Mouse (Mus musculus): Measurements from ENCODE around the gene Rc3h2.
A peak's percentile ranks its signal among the peaks of the same experiment; 100 is the strongest.

The Rc3h2 gene

DNA sequence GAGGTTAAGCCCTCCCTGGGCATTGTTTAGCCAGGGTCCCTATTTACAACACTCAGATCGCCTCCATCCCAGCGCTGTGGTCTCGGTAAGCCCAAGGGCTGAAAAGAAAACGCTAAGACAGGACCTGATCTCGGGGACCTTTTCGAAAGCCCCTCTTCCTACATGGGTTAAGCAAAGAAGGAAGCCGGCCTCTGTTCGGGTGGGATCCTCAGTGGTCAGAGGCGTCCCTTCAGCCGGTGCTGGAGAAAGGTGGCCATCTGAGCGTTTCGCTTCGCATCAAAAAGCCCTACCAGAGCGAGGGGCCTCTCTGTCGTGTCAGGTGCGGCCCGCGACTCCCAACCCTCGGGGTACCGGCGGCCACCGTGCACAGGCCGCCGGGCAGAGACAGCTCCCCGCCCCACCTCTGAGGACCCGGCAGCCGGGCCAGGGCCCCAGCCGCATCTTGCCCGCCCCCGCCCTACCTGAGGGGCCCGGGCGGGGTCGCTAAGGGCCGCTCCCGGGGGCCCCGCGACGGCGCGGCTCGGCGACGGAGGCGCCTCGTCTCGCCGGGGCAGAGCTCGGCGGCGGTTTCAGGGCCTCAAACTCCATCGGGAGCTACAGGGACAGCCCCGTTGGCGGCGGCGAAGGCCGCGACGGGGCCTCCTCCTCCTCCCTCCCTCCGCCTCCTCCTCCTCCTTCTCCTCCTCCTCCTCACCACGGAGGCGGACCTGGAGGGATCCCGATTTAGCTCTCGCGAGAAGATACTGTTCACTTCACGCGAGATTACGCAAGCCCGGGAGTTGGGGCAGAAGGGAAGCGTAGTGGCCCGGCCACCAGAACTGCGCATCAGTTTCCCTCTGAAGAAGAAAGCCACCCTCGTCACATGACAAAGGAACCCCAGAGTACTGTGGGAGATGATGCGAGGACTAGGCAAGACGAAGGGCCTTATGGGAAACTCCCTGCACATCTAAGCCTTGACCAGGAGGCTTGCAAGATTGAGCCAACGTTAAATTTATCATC, at the start of gene Rc3h2:
Gene Rc3h2 (minus strand): TSS at position 598 of the 999 bp plus-strand sequence.
- peak; percentile 89 for DNase-seq (ENCODE audit: low spot score)

DNA sequence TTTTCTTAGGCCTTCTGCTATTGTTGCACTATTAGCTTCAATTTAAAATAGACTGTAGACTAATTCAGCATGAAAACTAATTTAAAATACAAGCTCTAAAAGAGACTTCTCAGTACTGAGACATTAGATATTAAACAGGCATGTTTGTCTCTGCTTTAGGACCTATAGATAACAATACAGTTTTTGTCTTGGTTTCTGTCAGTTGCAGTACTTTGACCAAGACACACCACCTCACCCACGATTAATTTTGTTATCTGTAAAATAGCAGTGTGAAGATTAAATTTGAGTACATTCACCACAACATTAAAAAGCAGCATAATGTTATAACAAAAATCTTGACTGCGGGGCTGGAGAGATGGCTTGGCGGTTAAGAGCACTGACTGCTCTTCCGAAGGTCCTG, 43.6 kb upstream of the Rc3h2 start:
- DNase-seq (ENCODE audit: low spot score): no peak

DNA sequence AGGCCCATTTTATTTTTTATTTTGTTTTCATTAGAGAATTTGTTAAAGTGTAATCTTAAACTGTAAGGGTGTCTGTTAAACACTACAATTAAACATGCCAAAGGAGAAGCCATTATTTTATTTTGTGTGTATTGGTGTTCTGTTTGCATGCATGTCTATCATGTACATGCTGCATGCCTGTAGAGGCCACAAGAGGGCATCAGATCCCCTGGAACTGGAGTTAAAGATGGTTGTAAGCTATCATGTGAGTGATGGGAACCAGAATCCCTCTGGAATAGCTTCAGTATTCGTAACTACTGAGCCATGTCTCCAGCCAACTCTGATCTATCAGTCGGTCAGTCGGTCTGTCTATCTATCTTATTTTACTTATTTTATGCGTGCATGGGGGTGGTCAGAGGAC, 38.0 kb upstream of the Rc3h2 start:
- DNase-seq (ENCODE audit: low spot score): no peak

DNA sequence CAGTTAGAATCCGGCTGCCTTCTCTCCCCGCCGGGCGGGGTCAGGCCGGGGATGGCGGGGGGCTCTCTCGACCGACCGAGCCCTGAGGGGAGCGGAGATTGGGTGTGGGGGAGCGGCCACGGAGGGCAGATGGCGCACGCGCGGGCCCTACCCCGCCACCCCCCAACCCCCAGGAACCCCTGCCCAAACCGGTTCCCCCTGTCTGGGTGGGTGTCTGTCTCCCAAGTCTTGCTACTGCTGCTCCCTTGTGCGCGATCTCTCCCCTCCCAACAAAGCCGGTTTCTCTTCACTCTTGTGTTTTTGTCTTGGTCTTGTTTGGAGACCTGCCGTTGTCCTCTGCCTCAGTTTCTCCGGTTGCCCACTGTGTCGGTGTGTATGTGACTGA, 29.7 kb upstream of the Rc3h2 start:
- no peak for DNase-seq (ENCODE audit: low spot score)

DNA sequence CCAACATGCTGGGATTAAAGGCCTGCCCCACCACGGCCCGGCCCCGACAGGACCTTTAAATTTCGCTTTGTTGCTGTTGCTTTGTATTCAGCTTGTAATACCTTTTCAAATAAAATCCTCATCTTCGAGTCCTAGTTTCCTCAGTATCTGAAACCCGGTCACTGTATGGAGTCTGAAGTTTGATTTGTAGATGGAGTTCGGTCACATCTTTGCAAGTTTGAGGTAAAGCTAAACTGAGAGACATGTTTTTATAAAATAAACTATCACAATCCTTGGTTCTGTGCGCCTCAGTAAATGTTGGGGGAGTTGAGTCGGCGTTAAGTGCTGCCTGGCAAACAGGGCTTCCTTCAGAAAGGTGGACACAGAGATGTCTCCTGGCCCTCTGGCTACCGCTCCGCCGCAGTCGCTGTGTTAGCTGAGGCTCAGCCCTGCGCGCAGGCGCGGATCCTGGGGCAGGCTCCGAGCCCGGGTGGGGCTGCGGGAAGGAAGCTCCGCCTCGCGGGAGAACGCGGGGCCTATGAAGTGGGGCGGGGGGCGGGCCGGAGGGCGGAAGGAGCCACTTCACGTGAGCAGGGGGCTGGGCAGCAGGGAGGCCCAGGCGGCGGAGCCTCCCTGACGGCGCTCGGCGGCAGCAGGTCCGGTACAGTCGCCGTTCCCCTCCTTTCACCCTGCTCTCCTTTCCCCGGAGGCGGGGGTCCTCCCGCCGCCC, 29.1 kb upstream of the Rc3h2 start:
- DNase-seq (ENCODE audit: low spot score): peak; percentile 94

DNA sequence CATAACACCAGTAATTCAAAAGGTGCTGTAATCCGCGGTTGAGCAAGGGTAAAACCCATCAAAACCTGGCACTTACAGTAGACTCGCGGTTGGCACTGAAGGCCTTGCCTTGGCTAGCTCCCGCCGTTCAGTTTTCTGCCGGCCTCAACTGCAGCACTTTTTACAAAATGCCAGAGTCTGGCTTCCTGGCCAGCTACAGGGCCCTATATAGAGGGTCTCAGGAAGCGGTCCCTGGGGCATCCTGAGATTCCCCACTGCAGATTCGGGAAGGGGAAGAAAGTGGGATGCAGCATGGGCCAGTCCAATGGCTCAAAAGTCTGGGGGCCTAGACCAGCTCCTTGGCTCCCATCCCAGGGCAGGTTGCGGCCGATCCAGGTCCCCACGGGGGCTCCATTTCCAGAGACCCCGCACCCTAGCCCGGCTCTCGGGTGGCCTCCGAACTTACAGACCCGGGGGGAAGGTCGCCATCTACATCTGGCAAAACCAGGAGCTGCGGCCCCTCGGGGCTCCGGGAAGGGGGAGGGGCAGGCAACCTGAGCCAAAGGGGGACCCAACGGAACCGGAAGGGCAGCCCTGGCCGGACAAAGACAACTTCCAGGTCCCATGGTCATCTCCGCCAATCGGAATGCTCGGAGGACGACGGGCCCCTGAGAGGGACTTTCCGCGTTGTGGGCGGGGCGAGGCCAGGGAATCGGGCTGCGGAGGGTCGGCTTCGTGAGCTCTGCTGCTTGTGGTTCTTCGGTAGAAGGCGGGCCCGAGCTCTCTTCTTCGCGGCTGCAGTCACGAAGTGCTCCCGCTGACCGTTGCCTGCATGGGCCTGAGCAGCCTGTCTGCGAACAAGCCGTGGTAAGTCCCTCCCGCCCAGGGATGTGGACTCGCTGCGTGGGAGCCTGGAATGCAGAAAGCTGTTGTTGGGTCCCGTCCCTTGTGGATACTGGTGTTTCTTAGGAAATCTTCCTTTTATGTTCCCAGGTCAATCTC, 20.2 kb upstream of the Rc3h2 start, which contains the start of the genes Zbtb26, Zbtb6 and Rabgap1:
Gene Zbtb26 (minus strand): TSS at position 525 of the 981 bp plus-strand sequence.
Gene Zbtb6 (minus strand): TSS at position 561 of the 981 bp plus-strand sequence.
Gene Rabgap1 (plus strand): TSS at position 669 of the 981 bp plus-strand sequence.
- peak; percentile 95 for DNase-seq (ENCODE audit: low spot score)

DNA sequence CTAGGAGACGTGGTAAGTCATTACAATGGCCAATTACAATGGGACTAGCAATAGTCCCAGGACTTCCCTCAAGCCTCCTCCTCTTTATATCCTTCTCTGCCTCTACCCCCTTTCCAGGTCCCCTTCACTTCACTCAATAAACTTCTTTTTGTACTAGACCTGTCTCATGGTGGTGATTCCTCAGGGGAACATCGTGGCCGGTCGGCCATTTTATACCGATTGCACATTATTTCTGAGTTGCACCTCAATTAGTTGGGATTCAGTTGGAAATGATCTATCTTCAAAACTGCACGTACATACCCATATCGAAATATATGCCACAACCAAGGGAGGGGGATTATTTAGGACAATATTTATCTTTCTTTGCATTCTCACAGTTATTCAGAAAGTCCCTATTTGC, 8.9 kb upstream of the Rc3h2 start:
- no peak for DNase-seq (ENCODE audit: low spot score)

DNA sequence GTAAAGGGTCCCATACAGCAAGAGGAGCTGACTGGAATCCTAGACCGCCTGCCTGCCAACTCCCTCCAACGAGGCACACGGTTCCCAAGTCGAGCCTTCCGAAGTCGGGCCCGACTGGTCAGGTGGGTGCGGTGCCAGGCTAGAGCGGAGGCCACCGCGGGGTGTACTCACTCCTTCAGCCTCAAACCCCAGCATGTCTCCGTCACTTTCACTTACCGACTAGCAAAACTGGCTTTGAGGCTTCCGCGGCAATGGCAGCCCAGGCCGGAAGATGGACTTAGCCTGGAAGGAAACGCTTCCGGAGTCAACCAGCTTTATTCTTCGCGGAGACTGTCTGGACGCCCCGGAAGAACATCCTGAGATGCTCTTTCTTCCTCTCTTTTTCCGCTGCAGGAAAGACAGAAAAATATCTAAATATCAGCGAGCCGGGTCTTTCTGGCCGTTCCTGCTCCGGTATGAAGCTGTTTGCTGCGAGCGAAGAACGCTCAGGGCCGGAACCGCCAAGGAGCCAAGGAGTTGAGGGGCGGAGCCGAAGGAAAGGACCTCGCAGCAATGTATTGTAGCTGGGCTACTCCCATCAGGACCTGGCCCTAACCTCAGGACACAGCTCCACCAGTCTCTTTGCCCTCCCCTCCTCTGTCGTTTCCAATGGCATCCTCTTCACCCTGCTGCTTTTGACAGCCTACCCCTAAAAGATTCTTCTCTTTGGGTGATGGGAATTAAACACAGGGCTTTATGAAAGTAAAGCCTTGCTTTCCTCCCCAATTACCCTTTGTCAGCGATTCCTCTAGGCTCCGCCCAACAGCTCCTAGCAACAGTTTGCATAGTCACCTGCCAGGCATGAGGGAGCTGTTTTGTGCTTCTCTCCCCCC, 8.1 kb upstream of the Rc3h2 start:
- peak; percentile 73 for DNase-seq (ENCODE audit: low spot score)

DNA sequence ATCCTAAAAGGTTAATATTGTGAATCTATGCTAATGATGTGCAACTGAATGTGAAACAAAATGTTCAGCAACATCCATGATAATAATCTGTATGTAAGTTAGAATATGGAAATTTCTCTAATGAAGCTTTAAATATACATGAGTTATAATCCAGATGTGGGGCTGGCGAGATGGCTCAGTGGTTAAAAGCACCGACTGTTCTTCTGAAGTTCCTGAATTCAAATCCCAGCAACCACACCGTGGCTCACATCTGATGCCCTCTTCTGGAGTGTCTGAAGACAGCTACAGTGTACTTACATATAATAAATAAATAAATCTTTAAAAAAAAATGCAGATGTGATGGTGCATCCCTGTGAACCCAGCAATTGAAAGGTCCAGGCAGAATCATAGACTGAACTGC, 968 bp upstream of the Rc3h2 start:
- no peak for DNase-seq (ENCODE audit: low spot score)

DNA sequence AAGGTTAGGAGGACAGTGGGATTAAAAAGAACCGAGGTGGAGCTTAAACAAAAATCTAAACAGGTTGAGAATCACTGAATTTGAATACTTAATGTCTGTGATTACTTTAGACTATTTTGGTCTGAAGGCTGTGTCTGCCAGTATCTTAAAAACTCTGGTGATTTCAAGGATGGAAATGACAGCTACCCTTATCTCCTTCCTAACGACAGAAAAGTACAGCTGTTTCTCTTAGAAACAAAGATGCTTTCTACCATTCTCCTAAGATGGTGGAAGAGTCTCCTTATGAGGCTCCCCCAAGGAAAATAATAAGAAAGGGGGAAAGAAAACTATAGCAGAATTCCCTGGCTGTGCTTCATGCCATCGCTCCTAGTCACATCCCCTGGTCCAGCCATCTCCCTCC, 800 bp downstream of the Rc3h2 start:
- no peak for DNase-seq (ENCODE audit: low spot score)

DNA sequence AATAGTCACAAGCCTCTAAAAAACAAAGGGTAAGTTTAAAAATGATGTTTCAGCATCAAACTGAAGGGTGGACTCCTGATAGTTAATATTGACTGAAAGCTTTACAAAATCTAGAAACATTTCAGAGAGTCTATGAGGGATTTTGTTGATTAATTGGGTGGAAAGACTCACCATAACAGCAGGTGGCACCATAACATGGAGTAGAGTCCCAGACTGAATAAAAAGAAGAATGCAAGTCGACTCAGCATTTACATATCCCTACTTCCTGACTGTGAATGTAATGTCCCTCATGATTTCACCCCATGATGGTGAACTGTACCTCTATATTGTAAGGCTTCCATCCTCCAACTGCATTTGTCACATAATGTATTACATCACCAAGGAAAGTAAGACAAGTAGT, 27.2 kb downstream of the Rc3h2 start:
- no peak for DNase-seq (ENCODE audit: low spot score)

DNA sequence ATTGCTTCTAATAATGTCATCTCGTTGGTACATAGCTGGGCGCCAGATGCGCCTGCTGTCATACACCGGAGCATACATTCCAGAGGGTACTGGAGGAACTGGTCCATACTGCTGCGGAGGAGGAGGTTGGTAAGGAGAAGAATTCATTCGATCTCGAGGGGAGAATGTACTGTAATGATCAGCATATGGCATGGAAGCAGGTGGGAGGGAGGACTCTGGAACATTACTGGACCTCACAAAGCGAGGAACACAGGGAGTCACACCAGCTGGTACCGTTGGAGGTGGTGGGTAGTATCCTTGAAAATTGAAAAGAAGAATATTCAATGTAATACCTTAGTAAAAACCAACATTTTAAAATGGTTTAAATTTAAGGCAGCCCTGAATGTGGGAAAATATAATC, 39.8 kb downstream of the Rc3h2 start:
- no peak for DNase-seq (ENCODE audit: low spot score)

DNA sequence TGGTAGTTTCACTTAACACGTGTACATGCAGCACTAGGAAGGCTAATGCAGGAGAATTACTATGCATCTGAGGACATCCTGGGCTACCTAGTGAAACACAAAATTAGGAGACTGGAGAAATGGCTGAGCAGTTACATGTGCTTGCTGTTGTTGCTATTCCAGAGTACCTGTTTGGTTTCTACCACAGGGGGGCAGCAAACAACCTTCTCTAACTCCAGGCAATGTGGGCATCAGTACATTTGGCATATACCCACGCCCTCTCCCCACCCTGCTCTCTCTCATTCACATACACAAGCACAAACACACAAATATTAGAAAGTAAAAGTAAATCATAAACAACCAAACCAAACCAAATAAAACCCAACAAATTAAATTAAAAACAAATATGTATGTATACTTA, 42.5 kb downstream of the Rc3h2 start:
- peak; percentile 9 for DNase-seq (ENCODE audit: low spot score)

DNA sequence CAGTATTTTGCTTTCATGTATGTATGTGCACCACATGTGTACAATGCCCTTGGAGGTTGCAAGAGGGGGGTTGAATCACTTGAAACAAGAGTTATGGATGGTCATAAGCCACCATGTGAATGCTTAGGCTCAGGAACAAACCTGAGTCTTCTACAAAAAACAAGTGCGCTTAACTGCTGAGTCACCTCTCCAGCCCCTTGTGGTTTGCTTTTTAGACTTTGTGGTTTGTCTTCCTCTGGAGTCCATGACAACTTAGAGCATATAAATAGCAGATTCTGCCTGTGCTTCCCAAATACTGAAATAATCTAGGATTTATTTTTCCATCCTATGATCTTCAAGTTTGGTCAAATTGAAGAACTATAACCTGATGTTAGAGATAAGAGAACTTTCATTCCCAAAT, 46.7 kb downstream of the Rc3h2 start:
- no peak for DNase-seq (ENCODE audit: low spot score)

DNA sequence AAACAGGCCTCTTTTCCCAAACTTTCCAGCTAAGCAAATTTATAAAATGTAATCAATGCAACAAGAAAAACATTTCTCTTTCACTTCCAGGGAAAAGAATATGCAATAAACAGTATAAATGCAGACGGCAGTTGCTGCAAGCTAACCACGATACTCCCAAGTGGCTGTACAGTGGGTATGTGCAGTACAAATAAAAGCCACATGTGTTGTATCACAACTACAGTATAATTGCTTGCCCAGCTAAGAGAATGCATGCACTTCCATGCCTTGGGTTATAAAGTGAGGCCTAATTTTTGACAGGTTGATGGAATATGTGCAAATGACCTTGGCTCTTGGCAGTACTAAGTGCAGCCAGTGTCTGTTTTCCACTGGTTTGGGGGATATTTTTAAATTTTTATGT, 52.1 kb downstream of the Rc3h2 start:
- no peak for DNase-seq (ENCODE audit: low spot score)

DNA sequence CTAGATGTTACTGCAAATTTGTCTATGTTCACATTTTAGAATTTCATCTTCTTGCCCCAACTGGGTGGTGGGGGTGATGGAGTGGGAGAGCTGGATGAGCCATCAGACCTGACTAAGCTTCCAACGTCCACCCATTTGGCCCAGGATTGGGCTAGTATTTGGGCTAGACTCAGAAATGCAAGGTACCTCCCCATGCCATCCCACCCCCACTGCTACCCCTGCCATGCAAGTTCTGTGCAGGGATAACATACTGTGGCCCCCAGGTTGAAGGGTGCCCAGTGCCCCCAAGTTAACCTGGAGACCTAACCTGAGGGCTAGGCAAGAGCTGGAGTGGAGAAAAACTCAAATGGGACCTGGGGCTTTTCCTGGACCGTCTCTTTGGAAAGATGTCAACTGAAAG, 62.8 kb downstream of the Rc3h2 start:
- no peak for DNase-seq (ENCODE audit: low spot score)

DNA sequence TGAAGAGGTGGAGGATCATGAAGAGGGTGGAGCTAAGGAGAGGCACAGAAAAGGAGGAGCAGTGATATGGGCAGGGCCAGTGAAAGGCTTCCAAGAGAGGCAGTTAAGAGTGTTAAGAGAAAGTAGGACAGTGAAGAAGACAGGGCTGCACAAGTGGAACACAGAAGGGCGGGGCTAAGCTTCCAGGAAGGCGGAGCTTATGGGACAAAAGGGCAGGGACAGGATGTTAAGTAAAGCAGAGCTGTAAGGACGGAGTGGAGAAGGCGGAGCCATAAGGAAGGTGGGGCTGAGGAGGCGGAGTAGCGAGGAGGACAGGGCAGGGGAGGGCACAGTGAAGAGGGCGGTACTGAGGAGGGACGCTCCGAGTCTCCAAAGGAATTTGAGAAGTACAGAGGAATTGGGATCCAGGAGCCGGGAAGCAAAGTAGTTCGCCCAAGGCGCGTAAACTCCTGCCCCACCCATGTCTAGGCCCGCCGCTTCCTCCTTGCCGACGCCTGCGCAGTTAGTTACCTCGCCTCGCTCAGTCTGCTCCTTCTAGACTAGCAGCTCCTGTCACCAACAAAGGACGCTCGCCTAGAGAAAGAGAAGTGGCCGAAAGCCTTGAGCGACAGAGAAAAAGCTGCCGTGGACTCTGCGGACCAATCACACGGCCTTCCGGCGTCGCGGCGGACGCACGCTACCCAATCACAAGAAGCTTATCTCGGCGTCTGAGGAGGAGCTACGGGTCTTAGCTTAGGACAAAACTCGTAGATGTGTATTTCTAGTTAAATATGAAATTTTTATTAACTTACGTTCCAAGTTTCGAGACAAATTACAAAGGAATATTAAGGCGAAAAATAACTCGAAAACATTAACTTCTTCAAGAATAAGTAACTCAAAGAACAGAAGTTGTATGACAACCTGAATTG, 63.8 kb downstream of the Rc3h2 start, which contains the start of gene Pdcl:
Gene Pdcl (minus strand): TSS at position 700 of the 908 bp plus-strand sequence.
- DNase-seq (ENCODE audit: low spot score): peak; percentile 85

DNA sequence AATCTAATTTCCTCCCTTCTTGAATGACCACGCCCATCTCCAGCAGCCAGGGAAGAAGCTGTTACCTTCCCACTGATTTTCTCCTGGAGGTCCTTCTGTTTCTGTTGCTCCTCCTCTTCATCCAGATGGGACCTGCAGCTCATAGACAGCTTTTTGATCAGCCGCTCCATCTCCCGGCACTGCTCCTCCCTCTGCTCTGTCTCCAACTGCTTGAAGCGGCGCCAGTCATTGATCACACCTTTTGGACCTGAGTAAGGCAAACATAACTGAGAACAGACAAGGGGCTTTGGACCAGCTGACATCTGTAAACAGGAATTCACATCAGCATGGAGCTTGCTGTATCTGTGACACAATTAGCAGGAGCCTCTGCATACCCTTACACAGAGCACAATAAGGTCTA, 67.1 kb downstream of the Rc3h2 start:
- DNase-seq (ENCODE audit: low spot score): no peak

DNA sequence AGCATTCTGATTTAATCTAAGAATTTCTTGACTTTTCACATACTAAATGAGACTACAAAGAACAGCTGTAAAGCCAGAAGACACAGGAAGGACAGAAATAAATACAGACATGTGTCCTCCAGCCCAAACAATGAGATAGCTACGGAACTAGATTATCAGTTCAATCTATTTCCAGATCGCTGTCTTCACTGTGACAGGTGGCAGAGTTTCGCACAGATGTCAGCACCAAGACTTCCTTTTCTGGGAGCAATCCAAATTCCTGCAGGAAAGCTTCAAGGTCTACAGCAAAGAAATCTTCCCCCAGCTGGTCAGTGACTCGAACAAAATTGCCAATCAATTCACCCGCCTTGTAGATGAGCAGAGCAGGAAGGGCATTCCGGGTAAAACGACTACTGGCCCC, 71.0 kb downstream of the Rc3h2 start:
- no peak for DNase-seq (ENCODE audit: low spot score)

Data from ovary, postnatal 36 days (tissue).